Mouse (Mus musculus) bone marrow, adult 2 months (tissue): ENCODE measurements around the gene Dag1.

Source experiments
- CTCF ChIP-seq: fragments of 200-500 bp; IDR thresholded peaks from 2 replicates; pipeline ENCODE4 v1.5.1; 2011; ENCODE audit warnings: low read length, control low read depth; ENCODE audit not compliant: control insufficient read depth, insufficient read depth
- POLR2A ChIP-seq: fragments of 200-500 bp; IDR thresholded peaks from 2 replicates; pipeline ENCODE4 v1.6.1; 2011; ENCODE audit warnings: low read depth, mild to moderate bottlenecking, control low read depth, low read length, borderline replicate concordance; ENCODE audit not compliant: control insufficient read depth

DNA sequence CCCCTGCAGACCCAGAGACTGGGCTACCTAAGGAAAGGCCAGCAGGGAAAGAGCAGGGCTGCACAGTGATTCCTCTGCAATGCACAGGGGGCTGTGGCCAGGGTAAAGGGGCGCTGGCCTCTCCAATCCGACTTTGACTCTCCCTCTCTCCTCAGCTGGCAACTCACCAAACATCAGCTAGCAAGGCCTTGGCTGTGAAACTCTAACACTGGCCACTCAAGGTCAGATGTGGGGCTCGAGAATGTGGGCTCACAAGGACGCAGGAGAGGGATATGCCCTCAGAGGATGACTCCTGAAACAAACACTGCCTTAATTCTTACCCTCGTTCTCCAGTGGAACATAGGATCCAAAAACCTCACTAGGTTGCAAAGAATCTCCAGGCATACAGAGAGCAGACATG lies 85.4 kb downstream of the Dag1 start:
- TF ChIP-seq POLR2A (no peak), CTCF (no peak)
